Mouse (Mus musculus): Measurements from ENCODE around the gene Vps18. TPM values are rescaled to one million over a fixed set of nuclear protein-coding genes. Genes with fewer than 3 reads are reported as not detected.

Gene Vps18
- polyA plus RNA-seq (2014; fragmentation: Illumina TruSeq; extraction: RNeasy Lipid Tissue Mini Kit (QIAGEN cat#74804); ENCODE audit: low read depth, low replicate concordance) = 8.4 TPM

GRCm38 (mm10) chr2:119288270-119288882 lies at the start of gene Vps18:
Gene Vps18, plus strand, starts transcription at chr2:119288740.

GRCm38 (mm10) chr2:119270643-119271331 lies 17.8 kb upstream of the Vps18 start, which contains the start of gene Rhov:
Gene Rhov, minus strand, starts transcription at chr2:119271272.

GRCm38 (mm10) chr2:119325568-119326143 lies 37.1 kb downstream of the Vps18 start, which contains the start of gene Dll4:
Gene Dll4, plus strand, starts transcription at chr2:119325784.

Other genes starting within 250 kb of the Vps18 start
- gene Knl1, start 241.6 kb upstream of the Vps18 start, polyA plus RNA-seq (2014; fragmentation: Illumina TruSeq; extraction: RNeasy Lipid Tissue Mini Kit (QIAGEN cat#74804); ENCODE audit: low read depth, low replicate concordance) = 0.08 TPM
- gene Rad51, start 175.9 kb upstream of the Vps18 start, polyA plus RNA-seq (2014; fragmentation: Illumina TruSeq; extraction: RNeasy Lipid Tissue Mini Kit (QIAGEN cat#74804); ENCODE audit: low read depth, low replicate concordance) = 0.26 TPM
- gene Rmdn3, start 131.7 kb upstream of the Vps18 start, polyA plus RNA-seq (2014; fragmentation: Illumina TruSeq; extraction: RNeasy Lipid Tissue Mini Kit (QIAGEN cat#74804); ENCODE audit: low read depth, low replicate concordance) = 18.1 TPM
- gene Gchfr, start 121.0 kb upstream of the Vps18 start, polyA plus RNA-seq (2014; fragmentation: Illumina TruSeq; extraction: RNeasy Lipid Tissue Mini Kit (QIAGEN cat#74804); ENCODE audit: low read depth, low replicate concordance) = 7.9 TPM
- not detected for gene Gm14137, start 114.2 kb upstream of the Vps18 start, polyA plus RNA-seq (2014; fragmentation: Illumina TruSeq; extraction: RNeasy Lipid Tissue Mini Kit (QIAGEN cat#74804); ENCODE audit: low read depth, low replicate concordance)
- 22.6 TPM for gene Zfyve19, start 80.1 kb upstream of the Vps18 start, polyA plus RNA-seq (2014; fragmentation: Illumina TruSeq; extraction: RNeasy Lipid Tissue Mini Kit (QIAGEN cat#74804); ENCODE audit: low read depth, low replicate concordance)
- gene Dnajc17, start 79.9 kb upstream of the Vps18 start, polyA plus RNA-seq (2014; fragmentation: Illumina TruSeq; extraction: RNeasy Lipid Tissue Mini Kit (QIAGEN cat#74804); ENCODE audit: low read depth, low replicate concordance) = 8.7 TPM
- not detected for gene Ppp1r14d, start 58.8 kb upstream of the Vps18 start, polyA plus RNA-seq (2014; fragmentation: Illumina TruSeq; extraction: RNeasy Lipid Tissue Mini Kit (QIAGEN cat#74804); ENCODE audit: low read depth, low replicate concordance)
- gene Spint1, start 51.4 kb upstream of the Vps18 start, polyA plus RNA-seq (2014; fragmentation: Illumina TruSeq; extraction: RNeasy Lipid Tissue Mini Kit (QIAGEN cat#74804); ENCODE audit: low read depth, low replicate concordance) = not detected
- gene Rhov, start 17.5 kb upstream of the Vps18 start, polyA plus RNA-seq (2014; fragmentation: Illumina TruSeq; extraction: RNeasy Lipid Tissue Mini Kit (QIAGEN cat#74804); ENCODE audit: low read depth, low replicate concordance) = not detected
- gene Dll4, start 37.0 kb downstream of the Vps18 start, polyA plus RNA-seq (2014; fragmentation: Illumina TruSeq; extraction: RNeasy Lipid Tissue Mini Kit (QIAGEN cat#74804); ENCODE audit: low read depth, low replicate concordance) = 11.8 TPM
- gene Chac1, start 62.5 kb downstream of the Vps18 start, polyA plus RNA-seq (2014; fragmentation: Illumina TruSeq; extraction: RNeasy Lipid Tissue Mini Kit (QIAGEN cat#74804); ENCODE audit: low read depth, low replicate concordance) = 7.1 TPM
- gene Ino80, start 188.9 kb downstream of the Vps18 start, polyA plus RNA-seq (2014; fragmentation: Illumina TruSeq; extraction: RNeasy Lipid Tissue Mini Kit (QIAGEN cat#74804); ENCODE audit: low read depth, low replicate concordance) = 9.8 TPM